Mouse (Mus musculus): ENCODE measurements around the gene Pabpn1l. TPM values are rescaled to one million over a fixed set of nuclear protein-coding genes. Genes with fewer than 3 reads are reported as not detected.

Pabpn1l gene
- polyA plus RNA-seq, 1 experiment from 2014 or later, result not detected

DNA sequence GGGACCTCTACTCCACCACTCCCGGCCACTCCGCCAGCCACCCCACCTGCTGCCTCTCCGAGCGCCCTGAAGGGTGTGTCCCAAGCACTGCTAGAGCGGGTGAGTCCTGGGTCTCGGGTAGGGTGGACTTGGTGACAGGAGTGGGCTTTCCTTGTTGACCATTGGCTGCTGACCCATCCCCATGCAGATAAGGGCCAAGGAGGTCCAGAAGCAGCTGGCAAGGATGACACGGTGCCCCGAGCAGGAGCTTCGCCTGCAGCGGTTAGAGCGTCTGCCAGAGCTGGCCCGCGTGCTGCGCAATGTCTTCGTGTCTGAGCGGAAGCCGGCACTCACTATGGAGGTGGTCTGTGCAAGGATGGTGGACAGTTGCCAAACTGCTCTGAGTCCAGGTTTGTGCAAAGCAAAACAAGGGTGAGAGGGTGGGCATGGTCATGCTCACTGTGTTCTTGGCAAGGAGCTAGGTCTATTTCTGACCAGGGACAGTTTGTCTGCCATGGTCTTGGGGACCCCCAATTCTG is 50.7 kb downstream of the Pabpn1l start:
- whole genome bisulfite sequencing, result 94% methylated on average over 17 of the region's 17 CpGs
- no peaks in the 10 kb centered on the region for H3K9me3 ChIP-seq (replicated peaks; ENCODE audit: control insufficient read depth, low read length)
- H3K4me1 ChIP-seq (ENCODE audit: control insufficient read depth, insufficient read depth, low read length), result peaks cover 5% of the 10 kb centered on the region
- no peaks in the 10 kb centered on the region for H3K27me3 ChIP-seq (ENCODE audit: control insufficient read depth, insufficient read depth, low read length)
- no peak for DNase-seq (ENCODE audit: low spot score)
- ATAC-seq (replicated peaks; ENCODE audit: insufficient number of reproducible peaks, low FRiP score, low TSS enrichment, low read depth), result no peak
- H3K9ac ChIP-seq (replicated peaks; ENCODE audit: low read length), result no peak overlapping the region
- no peak overlapping the region for H3K4me3 ChIP-seq (ENCODE audit: low read depth, low read length)
- peaks cover 19% of the 10 kb centered on the region for H3K36me3 ChIP-seq (replicated peaks; ENCODE audit: control insufficient read depth, insufficient read depth, low read depth, low read length)
- H3K4me2 ChIP-seq (ENCODE audit: low read depth, low read length), result no peak overlapping the region
- no peak overlapping the region for H3K27ac ChIP-seq (replicated peaks; ENCODE audit: low read depth, low read length)

DNA sequence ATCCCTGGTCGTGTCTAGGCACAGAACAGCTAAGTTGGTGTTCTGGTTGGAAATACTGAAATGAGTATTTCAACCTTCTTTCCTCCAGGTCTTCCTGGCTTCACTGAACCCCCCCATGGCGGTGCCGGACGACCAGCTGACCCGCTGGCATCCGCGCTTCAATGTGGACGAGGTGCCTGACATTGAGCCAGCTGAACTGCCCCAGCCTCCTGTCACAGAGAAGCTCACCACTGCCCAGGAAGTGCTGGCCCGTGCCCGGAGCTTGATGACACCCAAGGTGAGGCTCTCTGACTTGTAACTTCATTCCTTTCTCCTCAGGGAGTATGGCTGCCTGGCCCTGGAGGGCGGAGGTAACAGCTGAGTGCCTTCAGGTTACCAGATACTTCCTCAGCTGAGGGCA is 51.4 kb downstream of the Pabpn1l start:
- Histone ChIP-seq H3K9me3 (replicated peaks; ENCODE audit: control insufficient read depth, low read length) (no peaks in the 10 kb centered on the region), H3K36me3 (replicated peaks; ENCODE audit: control insufficient read depth, insufficient read depth, low read depth, low read length) (peaks cover 19% of the 10 kb centered on the region), H3K4me1 (ENCODE audit: control insufficient read depth, insufficient read depth, low read length) (peaks cover 5% of the 10 kb centered on the region), H3K4me2 (ENCODE audit: low read depth, low read length) (no peak overlapping the region), H3K27ac (replicated peaks; ENCODE audit: low read depth, low read length) (no peak overlapping the region), H3K27me3 (ENCODE audit: control insufficient read depth, insufficient read depth, low read length) (no peaks in the 10 kb centered on the region), H3K9ac (replicated peaks; ENCODE audit: low read length) (no peak overlapping the region), H3K4me3 (ENCODE audit: low read depth, low read length) (no peak overlapping the region)
- ATAC-seq (replicated peaks; ENCODE audit: insufficient number of reproducible peaks, low FRiP score, low TSS enrichment, low read depth) (no peak), DNase-seq (ENCODE audit: low spot score) (no peak)
- 93% methylated on average over 11 of the region's 11 CpGs for WGBS

- no peaks in the 10 kb centered on the region for H3K27me3 ChIP-seq (ENCODE audit: control insufficient read depth, insufficient read depth, low read length)
- H3K27ac ChIP-seq (replicated peaks; ENCODE audit: low read depth, low read length), result no peak overlapping the region
- no peaks in the 10 kb centered on the region for H3K9me3 ChIP-seq (replicated peaks; ENCODE audit: control insufficient read depth, low read length)
- H3K4me3 ChIP-seq (ENCODE audit: low read depth, low read length), result no peak overlapping the region
- WGBS, result 93% methylated on average over 16 of the region's 16 CpGs
- DNase-seq (ENCODE audit: low spot score) (no peak), ATAC-seq (replicated peaks; ENCODE audit: insufficient number of reproducible peaks, low FRiP score, low TSS enrichment, low read depth) (no peak)
- H3K4me2 ChIP-seq (ENCODE audit: low read depth, low read length), result no peak overlapping the region
- H3K4me1 ChIP-seq (ENCODE audit: control insufficient read depth, insufficient read depth, low read length), result peaks cover 5% of the 10 kb centered on the region
- H3K9ac ChIP-seq (replicated peaks; ENCODE audit: low read length), result no peak overlapping the region
- peaks cover 19% of the 10 kb centered on the region for H3K36me3 ChIP-seq (replicated peaks; ENCODE audit: control insufficient read depth, insufficient read depth, low read depth, low read length)
Measured at GRCm38 (mm10) chr8:122569996-122570395, 52.5 kb downstream of the Pabpn1l start.

Small RNA genes lying within 50 kb of the gene (microRNA-seq; reads per million reads assigned to microRNA genes)
- not detected for gene Mir6396 (ENCODE audit: borderline number of aligned reads)

Other genes with a start within 250 kb of the Pabpn1l start
- 39.3 and 40.1 TPM in 2 replicates for gene Zc3h18, start 246.1 kb downstream of the Pabpn1l start, polyA plus RNA-seq (2014; fragmentation: Nextera tagmentation; extraction: Ambion mirVana)
- gene Il17c, start 200.7 kb downstream of the Pabpn1l start, polyA plus RNA-seq (2014; fragmentation: Nextera tagmentation; extraction: Ambion mirVana), result not detected in 2 replicates
- gene Cyba, start 189.8 kb downstream of the Pabpn1l start, polyA plus RNA-seq (2014; fragmentation: Nextera tagmentation; extraction: Ambion mirVana), result 62.2 and 63.5 TPM in 2 replicates
- gene Mvd, start 179.3 kb downstream of the Pabpn1l start, polyA plus RNA-seq (2014; fragmentation: Nextera tagmentation; extraction: Ambion mirVana), result 41.0 and 42.2 TPM in 2 replicates
- 0.17 and 0.34 TPM in 2 replicates for gene Snai3, start 162.0 kb downstream of the Pabpn1l start, polyA plus RNA-seq (2014; fragmentation: Nextera tagmentation; extraction: Ambion mirVana)
- gene Rnf166, start 146.7 kb downstream of the Pabpn1l start, polyA plus RNA-seq (2014; fragmentation: Nextera tagmentation; extraction: Ambion mirVana), result 26.6 and 27.4 TPM in 2 replicates
- gene Ctu2, start 146.6 kb downstream of the Pabpn1l start, polyA plus RNA-seq (2014; fragmentation: Nextera tagmentation; extraction: Ambion mirVana), result 66.8 and 75.5 TPM in 2 replicates
- 3.4 and 5.9 TPM in 2 replicates for gene Piezo1, start 71.4 kb downstream of the Pabpn1l start, polyA plus RNA-seq (2014; fragmentation: Nextera tagmentation; extraction: Ambion mirVana)
- gene Cdt1, start 54.7 kb downstream of the Pabpn1l start, polyA plus RNA-seq (2014; fragmentation: Nextera tagmentation; extraction: Ambion mirVana), result 31.6 and 32.1 TPM in 2 replicates
- 246 and 268 TPM in 2 replicates for gene Aprt, start 45.8 kb downstream of the Pabpn1l start, polyA plus RNA-seq (2014; fragmentation: Nextera tagmentation; extraction: Ambion mirVana)
- 4.3 and 6.6 TPM in 2 replicates for gene Galns, start 11.3 kb downstream of the Pabpn1l start, polyA plus RNA-seq (2014; fragmentation: Nextera tagmentation; extraction: Ambion mirVana)
- gene Trappc2l, start 11.1 kb downstream of the Pabpn1l start, polyA plus RNA-seq (2014; fragmentation: Nextera tagmentation; extraction: Ambion mirVana), result 38.1 and 43.6 TPM in 2 replicates
- gene Cbfa2t3, start 76.4 kb upstream of the Pabpn1l start, polyA plus RNA-seq (2014; fragmentation: Nextera tagmentation; extraction: Ambion mirVana), result 1.9 and 2.1 TPM in 2 replicates
- 14.2 and 14.6 TPM in 2 replicates for gene Acsf3, start 152.7 kb upstream of the Pabpn1l start, polyA plus RNA-seq (2014; fragmentation: Nextera tagmentation; extraction: Ambion mirVana)
- gene Cdh15, start 225.2 kb upstream of the Pabpn1l start, polyA plus RNA-seq (2014; fragmentation: Nextera tagmentation; extraction: Ambion mirVana), result 3.0 and 3.4 TPM in 2 replicates